Mouse (Mus musculus): Measurements from ENCODE around the gene Arhgap9.

DNA sequence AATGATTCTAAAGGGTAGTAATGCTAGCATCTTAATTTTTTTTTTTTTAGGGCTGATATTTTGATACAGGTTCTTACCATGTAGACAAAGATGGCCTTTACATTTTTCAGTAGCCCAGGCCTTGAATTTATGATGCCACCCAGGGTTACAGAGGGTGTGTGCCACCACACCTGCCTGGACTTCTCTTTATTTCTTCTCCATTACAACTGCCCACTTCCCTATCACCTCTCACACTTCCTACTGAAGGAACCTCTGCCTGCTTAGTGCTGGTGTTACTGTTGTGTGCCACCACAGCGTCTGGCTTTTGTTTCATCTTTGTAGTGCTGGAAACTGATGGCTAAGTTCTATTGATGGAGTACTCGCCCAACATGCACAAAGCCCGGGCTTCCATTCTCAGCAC, 39.0 kb downstream of the Arhgap9 start:
- no peak for TF ChIP-seq MAX (IDR thresholded peaks at IDR 0.05; ENCODE audit: low read length)
- TF ChIP-seq POLR2AphosphoS2 (IDR thresholded peaks at IDR 0.05; ENCODE audit: low read depth, low read length), result no peak
- TF ChIP-seq EP300 (IDR thresholded peaks at IDR 0.05; ENCODE audit: low read length), result no peak
- TF ChIP-seq GABPA (IDR thresholded peaks at IDR 0.05; ENCODE audit: insufficient replicate concordance, low read depth, low read length), result no peak
- no peak for TF ChIP-seq CTCF (conservative IDR thresholded peaks at IDR 0.05 in 1 of 2, IDR thresholded peaks at IDR 0.05 in 1 of 2; ENCODE audit: low read depth in 2 of 2, low read length in 2 of 2)
- TF ChIP-seq SIN3A (IDR thresholded peaks at IDR 0.05; ENCODE audit: low read length), result no peak
- TF ChIP-seq POLR2A (IDR thresholded peaks at IDR 0.05; ENCODE audit: low read depth, low read length), result no peak
- TF ChIP-seq USF1 (IDR thresholded peaks at IDR 0.05; ENCODE audit: low read depth, low read length), result no peak
- TF ChIP-seq ZNF384 (IDR thresholded peaks at IDR 0.05; ENCODE audit: low read depth, low read length), result no peak
- no peak for TF ChIP-seq ELF1 (IDR thresholded peaks at IDR 0.05; ENCODE audit: low read depth, low read length)
- TF ChIP-seq CHD2 (IDR thresholded peaks at IDR 0.05; ENCODE audit: low read length), result no peak
- no peak for TF ChIP-seq MEF2A (IDR thresholded peaks at IDR 0.05; ENCODE audit: borderline replicate concordance, low read depth, low read length)
- no peak for TF ChIP-seq RCOR1 (conservative IDR thresholded peaks at IDR 0.05; ENCODE audit: low read depth, low read length)
- TF ChIP-seq E2F4 (IDR thresholded peaks at IDR 0.05; ENCODE audit: insufficient replicate concordance, low read depth, low read length), result no peak

All from CH12.LX (cell line).